Mouse (Mus musculus) right cerebral cortex, postnatal 10 days (tissue): ENCODE measurements around the gene Drc7.
A peak's percentile ranks its signal among the peaks of the same experiment; 100 is the strongest.

Source experiments
- DNase-seq, 2 experiments: peaks; one replicate each; pipeline ENCODE4 v3.0.0; 2021; ENCODE audit warnings: low spot score in 2 of 2

The Drc7 gene

DNA sequence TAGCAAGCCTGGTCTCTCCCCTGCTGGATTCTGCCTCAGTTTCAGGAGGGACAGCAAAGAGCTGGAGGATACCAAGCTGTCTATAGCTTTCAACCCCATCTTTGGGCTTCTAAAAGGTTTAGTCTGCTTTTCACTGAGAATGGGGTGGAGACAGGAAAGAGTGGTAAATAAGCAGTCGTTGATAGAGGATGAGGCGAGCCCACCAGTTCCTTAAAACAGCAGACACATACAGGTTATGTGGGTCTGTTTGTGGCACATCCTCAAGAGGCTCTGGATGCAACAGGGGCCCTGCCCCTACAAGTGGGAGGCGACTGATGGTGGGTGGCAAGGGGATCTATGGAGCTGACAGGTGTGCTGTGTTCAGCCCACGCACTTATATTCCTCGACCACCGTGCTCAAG lies 3.8 kb downstream of the Drc7 start:
- DNase-seq: no peak

DNA sequence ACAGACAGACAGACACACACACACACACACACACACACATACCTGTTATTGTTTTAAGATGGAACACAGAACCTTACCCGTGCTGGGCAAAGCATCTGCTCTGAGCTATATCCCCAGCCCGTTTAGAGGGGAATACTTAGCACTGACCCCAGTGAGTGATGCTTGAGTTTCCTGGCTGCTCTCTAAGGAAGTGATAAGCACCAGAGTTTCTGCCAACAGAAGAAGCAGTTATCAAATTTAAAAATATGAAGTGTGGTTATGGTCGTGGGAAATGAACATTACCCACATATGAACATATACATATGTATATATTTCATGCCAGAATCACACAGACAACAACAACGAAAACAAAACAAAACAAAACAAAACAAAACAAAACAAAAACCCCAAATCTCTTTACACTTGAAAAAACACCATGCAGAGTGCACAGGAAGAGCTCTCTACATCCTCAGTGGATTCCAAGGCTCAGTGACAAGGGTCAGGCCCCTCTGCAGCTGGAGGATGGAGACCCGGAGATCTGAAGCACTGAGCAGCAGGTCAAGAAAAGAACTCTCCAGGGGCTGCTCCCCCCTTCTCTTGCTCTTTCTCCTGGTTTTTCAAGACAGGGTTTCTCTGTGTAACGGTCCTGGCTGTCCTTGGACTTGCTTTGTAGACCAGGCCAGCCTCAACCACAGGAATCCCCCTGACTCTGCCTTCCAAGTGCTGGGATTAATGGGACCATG lies 5.1 kb downstream of the Drc7 start:
- no peak for DNase-seq

DNA sequence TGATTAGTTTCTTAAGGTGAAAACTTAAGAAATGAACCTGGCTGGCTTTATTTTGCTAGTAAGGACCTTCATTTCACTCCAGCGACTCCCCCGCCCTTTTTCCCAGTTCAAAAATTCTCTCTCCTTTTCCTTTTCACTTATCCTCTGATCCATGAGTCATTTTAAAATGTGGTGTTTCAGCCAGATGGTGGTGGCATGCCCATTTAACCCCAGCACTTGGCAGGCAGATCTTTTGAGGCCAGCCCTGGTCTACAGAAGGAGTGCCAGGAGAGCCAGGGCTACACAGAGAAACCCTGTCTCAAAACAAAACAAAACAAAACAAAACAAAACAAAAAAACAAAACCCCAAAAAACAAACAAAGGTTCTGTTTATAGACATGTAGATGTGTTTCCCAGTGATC lies 9.6 kb downstream of the Drc7 start:
- no peak for DNase-seq

DNA sequence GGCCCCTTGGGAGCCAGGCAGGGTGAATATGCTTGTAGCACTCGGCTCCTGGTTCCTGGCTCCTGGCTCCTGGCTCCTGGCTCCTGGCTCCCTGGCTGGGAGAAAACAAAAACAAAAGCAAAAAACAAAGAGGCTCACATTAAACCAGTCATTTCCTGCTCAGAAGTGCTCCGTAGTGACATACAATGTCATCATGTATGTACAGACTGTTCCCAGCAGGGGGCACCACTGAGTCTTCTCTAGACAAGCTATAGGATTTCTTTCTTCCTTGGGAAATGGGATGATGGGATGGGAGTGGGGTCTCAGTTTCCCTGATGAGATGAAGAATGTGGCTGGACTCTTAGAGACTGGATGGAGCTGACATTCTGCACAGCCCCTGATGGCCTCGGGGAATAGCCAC lies 12.7 kb downstream of the Drc7 start:
- DNase-seq: no peak

DNA sequence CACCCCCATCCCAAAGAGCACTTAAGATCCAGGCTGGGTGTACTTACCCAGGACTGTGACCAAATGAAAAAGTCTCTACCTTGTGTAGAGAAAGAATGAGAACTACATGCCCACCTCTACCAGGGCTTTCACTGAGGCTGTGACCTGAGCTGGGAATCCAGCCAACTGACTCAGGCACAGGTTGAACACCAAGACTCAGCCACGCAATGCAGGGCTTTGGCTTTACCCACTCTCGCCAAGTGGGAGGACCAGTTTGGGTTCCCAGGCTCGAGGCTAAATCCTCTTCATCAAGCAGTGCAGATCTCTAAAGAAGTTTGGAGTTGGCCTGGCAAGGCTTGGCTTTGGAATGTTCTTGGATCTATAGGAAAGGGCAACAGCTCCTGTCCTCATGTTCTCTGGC lies 20.6 kb downstream of the Drc7 start:
- no peak for DNase-seq

DNA sequence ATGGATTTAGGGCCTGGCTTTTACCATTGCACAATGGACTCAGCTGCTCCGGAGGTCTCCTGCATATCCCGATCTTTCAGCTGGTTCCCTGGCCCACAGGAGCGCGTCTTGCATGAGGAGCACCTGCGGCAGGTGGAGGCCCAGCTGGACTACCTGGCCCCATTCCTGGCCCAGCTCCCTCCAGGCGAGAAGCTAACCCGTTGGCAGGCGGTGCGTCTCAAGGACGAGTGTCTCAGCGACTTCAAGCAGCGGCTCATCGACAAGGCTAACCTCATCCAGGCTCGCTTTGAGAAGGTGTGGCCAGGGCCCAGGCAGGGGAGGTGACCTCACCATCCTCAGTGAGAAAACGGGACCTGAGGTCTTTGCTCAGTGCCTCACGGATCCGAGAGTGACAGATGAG lies 21.2 kb downstream of the Drc7 start:
- no peak for DNase-seq

DNA sequence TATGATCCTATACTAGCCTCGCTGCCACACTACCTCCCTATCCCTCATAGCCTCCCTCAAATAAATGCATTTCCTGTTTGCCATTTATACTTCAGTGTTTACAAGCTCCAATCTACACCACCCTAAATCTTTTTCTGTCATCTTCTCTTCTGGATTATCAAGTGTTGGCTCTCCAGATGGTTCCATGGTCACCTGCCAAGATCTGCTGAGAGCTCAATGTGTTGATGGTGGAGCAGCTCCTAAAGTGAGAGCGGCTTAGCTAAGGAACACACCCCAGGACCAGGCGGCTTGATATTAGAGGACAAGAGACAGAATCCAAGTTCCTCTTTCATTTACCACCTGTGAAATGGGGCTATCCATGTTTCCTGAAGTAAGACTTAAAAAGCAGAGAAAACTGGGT lies 23.2 kb downstream of the Drc7 start:
- DNase-seq: no peak

DNA sequence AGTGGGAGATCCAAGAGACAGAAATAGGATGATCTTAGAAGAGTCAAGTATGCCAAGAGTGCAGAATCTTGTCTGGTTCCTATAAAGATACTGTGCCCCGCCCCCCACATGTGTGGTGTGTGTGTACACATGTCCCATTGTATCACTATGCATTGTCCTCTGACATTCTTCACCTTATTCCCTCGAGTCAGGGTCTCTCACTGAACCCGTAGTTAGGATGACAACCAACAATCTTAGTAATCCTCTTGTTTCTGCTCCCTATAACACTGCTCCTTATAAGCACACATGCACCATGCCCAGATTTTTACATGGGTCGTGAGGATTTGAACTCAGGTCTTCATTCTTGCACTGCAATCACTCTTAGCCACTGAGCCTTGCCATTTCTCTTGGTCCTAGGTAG lies 24.4 kb downstream of the Drc7 start:
- DNase-seq: no peak

DNA sequence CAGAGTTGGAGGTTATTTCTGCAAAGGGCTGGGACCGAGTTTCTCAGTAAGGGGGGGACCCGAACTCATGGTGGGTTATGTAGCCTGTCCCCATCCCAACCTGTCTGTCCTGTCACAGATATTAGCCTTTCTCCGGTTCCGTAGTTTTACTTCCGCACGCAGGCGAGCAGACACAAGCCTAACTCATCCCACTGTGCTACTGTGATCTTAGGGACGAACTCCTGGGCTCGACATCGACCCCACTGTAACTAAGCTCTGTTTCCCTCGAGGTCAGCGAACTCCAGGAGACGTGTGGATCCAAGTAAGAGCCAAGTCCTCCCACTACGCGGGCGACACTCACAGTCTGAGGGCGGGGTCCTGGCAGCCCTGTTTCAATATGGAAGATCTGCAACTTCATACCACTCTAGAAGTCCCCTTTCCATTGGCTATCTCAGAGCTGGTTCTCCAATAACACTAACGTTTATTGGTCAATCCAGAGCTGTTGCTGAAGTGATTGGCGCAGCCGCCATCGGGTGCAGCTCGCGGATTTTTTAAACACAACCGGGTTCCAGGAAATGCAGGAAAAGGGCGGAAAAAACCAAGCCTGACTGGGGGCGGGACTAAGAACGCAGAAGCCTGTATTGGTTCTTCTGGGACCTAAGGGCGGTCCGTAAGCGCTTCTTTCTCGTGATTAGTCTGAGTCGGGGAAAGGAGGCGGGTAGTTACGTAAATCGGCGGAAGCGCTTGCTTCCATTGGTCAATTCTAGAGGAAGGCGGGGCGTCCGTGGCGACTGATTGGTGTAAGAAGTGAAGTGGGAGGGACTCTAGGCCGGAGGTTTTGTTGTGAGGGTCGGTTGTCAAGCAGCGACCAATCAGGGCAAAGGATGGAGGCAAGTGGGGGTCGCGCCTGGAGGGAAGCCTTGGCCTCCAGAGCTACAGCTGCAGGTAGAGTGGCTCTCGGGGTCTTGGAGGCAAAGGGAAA lies 25.8 kb downstream of the Drc7 start, which contains the start of gene Katnb1:
TSS of gene Katnb1 (plus strand) at position 806 of the 961 bp plus-strand sequence.
- peak; percentile 99 to 100 for DNase-seq

DNA sequence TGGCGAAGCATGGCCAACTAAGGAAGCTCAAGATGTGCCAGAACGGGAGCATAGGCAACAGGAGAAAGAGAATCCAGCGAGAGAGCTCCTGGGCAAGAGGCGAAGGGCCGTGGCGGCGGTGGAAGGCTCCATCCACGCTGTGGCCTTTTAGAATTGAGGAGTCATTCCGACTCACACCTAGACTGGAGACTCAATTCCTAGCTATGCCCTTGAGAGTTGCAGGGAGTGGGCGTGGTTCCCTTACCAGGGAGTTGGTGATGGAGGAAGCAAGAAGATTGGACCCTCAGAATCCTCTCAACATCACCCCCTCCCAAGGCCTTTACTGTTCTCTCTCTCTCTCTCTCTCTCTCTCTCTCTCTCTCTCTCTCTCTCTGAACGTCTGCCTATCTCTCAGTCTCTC lies 26.7 kb downstream of the Drc7 start:
- no peak for DNase-seq

DNA sequence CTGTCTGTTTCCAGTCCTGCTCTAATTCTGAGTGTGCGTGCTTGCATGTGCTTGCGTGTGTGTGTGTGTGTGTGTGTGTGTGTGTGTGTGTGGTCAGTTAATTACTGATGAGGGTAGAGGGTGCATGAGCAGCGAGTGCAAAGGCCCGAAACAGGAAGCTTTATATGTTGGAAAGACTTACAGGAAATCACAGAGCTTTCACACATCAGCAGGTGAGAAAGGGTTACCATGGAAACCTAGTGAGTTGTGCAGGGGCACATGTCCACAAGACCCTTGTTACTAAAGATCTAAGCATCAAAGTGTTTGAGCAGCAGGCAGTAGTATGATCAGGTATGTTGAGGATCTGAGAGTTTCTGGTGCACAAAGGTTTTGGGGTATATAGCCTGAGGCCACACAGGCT lies 29.4 kb downstream of the Drc7 start:
- no peak for DNase-seq

DNA sequence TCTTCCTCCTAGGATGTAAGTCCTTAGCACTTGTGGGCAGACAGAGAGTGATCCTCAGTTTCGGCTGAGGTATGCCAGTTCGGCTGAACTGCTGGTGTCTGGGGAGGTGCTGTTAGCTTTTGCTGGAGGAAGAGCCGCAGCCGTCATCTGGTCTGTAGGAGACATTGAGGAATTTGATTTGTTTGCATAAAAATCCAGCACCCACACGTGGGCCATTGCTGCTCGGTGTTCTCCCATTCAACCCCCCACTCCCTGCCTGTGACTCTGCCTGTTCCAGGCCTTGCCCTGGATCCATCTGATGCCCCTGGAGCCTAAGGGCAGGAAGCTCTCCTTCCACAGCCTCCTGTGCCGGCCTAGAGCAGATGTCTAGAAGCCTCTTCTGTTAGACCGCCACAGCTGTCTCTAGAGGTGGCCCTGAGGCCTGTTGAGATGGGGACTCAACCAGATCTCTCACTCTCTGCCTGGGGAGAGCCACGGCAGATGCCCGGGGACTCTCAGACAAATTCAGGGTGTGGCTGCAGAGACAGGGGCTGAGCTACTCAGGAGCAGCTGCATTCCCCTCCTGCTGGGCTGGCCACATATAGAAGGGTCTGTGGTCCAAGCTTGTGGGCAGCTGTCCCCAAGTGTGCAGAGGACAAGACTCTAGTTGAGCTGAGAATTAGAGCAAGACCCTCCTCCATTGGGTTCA lies 30.0 kb downstream of the Drc7 start:
- no peak for DNase-seq

DNA sequence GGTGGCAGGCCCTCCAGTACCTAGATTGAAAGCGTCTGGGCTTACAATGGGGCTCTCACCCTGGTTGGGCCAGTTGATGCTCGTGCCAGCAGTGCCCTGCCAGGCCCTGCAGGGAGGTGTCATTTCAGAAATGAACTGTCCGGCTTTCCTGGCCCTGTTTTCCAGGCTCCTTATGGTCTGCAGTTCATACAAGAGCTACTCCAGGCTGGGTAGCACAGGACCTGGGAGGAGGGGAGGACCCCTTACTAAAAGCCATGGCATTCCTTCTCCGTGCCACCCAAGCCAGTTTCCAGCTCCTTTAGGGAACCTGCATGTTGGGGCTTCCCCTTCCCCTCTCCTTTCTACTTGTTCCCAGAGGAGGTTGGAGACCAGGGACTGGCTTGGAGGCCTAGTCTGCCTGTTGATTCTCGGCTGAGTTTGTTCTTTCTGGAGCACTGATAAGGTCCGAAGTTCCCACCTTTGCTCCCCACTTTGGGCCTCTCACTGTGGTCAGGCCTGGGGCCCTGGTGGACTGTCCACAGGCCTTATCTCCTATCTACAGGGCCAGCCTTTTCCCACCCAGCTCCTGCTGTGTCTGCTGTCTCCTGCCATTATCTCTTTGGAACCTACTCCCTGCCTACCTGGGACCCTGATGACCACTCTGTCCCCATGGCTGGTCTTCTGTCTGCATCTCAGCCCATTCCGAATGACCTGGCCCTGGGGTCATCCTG lies 30.7 kb downstream of the Drc7 start:
- DNase-seq: no peak

DNA sequence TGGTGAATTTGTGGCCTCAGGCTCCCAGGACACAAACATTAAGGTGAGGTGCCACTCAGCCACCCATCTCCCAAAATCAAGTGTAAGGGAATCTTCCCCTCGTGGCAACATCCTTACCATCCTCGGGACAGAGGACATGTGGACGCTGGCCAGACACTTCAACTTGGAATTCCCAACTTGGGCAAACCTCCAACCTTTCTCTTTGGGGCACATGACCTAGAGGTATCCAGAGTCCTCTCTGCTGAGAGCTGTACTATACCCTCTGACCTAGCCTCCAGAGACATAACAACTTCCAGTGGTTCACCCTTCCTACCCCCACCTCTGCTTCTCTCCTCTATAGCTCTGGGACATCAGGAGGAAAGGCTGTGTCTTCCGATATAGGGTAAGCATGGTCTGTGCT lies 38.7 kb downstream of the Drc7 start:
- DNase-seq: no peak

DNA sequence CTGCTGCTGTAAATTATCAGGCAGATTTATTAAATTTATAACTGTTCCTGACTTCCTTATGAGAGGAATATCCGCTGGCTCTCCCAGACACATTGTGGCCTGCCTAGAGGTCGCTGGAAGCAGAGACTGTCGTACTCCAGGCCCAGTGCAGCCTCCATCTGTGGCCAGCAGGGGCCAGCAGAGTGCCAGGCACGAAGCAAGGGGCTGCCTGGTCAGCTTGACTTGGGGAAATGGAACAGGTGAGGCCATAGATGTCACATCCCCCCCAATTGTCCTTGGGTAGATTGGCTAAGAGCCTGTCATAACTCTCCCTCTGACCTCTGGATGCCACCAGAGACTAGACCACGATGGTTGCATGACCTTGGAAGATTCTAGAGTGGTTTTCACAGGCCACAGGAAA lies 44.1 kb downstream of the Drc7 start:
- peak; percentile 72 to 81 for DNase-seq

DNA sequence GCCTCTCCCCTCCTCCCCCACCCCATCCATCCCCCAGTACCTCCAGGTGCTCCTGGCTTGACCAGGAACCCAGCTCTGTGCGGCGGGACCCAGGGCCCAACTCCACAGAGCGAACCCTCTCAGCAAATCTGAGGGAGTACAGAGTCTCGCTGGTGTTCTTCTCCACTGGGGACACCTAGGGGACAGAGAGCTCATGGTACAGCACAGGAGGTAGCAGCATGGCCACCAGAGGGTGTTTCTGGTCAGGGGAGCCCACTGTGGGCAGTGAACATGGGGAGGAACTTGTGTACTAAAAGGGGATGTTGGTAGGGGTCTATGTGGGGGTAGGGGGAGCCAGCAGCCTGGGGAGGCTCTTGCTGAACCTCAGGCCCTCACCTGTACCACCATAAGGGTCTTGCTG lies 47.1 kb downstream of the Drc7 start:
- no peak for DNase-seq

DNA sequence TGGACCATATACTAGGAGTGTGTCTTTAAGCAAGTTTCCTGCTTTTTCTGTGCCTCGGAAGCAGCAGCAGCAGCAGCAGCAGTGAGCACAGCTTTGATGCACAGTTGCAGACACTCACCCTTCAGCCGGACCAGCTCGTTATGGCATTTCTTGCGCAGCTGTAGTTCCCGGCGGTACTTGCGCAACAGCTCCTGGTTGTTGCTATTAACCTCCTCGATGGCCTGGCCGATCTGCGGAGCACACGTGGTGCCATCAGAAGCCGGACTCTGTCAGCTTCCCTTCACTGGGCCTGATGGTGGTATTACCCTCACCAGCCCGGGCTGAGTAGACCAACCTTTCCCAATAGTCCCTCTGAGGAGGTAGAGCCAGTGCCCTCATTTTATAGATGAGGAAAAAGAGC lies 52.4 kb downstream of the Drc7 start:
- no peak for DNase-seq

DNA sequence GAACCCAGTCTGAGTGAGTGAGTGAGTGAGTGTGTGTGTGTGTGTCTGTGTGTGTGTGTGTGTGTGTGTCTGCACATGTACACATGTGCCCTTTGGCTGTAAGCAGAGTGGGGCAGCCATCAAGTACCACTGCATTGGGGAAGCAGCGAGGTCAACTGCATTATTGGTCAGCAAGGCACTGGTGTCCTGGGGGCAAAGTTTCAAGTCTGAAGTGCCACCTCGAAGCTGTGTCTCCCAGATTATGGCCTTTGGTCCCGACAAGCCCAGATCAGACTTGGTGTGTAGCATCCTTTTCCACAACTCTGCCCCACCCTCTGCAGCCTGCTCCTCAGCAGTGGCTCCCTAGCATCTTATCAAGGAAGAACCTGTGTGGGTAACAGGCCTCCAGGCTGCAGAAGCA lies 57.7 kb downstream of the Drc7 start:
- DNase-seq: no peak

DNA sequence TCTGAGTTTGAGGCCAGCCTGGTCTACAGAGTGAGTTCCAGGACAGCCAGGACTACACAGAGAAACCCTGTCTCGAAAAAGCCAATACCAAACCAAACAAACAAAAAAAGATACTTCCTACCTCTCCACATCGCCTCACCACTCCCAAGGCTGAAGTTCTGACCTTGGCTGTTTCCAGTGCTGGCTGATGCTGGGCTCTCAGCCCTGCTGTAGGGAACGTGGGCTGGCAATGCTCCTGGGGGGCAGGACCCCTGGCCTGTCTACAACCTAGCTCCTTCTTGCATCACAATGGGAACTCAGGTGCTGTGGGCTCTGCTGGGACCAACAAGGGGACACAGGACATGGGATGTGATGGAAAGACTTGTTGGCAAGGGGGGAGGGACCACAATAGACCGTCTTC lies 58.2 kb downstream of the Drc7 start:
- no peak for DNase-seq

DNA sequence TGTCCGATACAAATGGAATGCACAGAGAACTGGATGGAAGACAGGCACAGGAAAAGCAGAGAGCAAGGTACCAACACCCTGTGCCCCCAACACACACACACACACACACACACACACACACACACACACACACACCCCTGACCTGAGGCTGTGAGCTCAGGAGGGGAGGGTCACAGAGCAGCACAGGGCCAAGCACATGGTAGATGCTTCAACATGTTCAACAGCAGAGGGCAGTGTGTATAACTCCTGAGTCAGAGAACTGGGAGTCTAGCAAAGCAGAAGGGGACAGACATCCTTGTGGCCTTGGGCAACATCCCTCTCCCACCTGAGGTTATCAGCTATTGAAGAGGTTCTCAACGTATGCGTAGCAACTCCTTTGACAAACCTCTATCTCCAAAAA lies 58.8 kb downstream of the Drc7 start:
- DNase-seq: peak in 1 of 2 experiments; percentile 54

DNA sequence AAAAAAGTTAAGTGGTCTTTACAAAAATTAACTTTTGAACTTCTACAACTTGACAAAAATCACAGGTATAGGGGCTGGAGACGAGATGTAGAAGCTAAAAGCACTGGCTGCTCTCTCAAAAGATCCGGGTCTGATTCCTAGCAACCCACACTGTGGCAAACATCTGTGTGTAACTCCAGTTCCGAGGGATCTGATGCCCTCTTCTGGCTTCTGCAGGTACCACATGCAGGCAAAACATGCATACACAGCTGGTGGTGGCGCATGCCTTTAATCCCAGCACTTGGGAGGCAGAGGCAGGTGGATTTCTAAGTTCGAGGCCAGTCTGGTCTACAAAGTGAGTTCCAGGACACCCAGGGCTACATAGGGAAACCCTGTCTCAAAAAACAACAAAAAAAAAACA lies 68.6 kb downstream of the Drc7 start:
- no peak for DNase-seq

DNA sequence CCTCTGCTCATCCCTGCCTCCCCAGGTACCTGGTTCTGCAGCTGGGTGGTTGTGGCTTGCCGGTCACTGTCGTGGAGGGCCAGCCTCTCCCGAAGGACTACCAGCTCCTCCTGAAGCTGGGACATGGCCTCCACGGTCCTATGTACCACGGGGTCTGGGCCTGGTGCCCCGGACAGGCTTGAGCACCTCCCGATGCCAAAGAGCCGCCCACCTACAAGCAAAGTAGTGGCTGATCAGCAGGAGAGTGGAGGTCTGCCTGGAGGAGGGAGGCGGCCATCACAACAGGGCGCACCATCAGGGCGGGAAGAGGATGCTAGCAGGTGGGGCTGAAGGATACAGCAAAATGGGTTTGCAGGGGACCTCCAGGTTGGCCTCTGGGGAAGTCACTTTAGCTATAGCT lies 71.6 kb downstream of the Drc7 start:
- no peak for DNase-seq
